Mouse (Mus musculus) central nervous system, embryonic 18 days (tissue): ENCODE measurements around the gene Defb26. TPM values are rescaled to one million over a fixed set of nuclear protein-coding genes. Genes with fewer than 3 reads are reported as not detected.

Experiments used
- polyA plus RNA-seq: library from polyadenylated mRNA; depleted of rRNA; stranded (reverse); fragments of >200 nt; gene quantifications from 2 replicates; pipeline ENCODE4 v1.2.3, GENCODE M21; 2012; rRNA removed

Gene Defb26
- polyA plus RNA-seq = not detected in 2 replicates

GRCm38 (mm10) chr2:152511592-152511991 lies at the start of gene Defb26:
Gene Defb26 (minus strand): TSS chr2:152511692.

GRCm38 (mm10) chr2:152539944-152540710 lies 28.6 kb upstream of the Defb26 start, which contains the start of gene Defb29:
Gene Defb29 (minus strand): TSS chr2:152540098.

GRCm38 (mm10) chr2:152517981-152518380 lies 6.5 kb upstream of the Defb26 start, which contains the start of gene Defb28:
Gene Defb28 (plus strand): TSS chr2:152518255.

GRCm38 (mm10) chr2:152490038-152490437 lies 21.5 kb downstream of the Defb26 start, which contains the start of gene Defb22:
Gene Defb22 (minus strand): TSS chr2:152490138.

GRCm38 (mm10) chr2:152476763-152477162 lies 34.7 kb downstream of the Defb26 start, which contains the start of gene Defb20:
Gene Defb20 (plus strand): TSS chr2:152477063.

GRCm38 (mm10) chr2:152464570-152465150 lies 46.8 kb downstream of the Defb26 start, which contains the start of gene Defb23:
Gene Defb23 (minus strand): TSS chr2:152464620.

Other genes starting within 250 kb of the Defb26 start
- gene Tbc1d20, start 217.9 kb downstream of the Defb26 start, polyA plus RNA-seq = 35.3 and 36.4 TPM in 2 replicates
- gene Rbck1, start 179.0 kb downstream of the Defb26 start, polyA plus RNA-seq = 171 and 192 TPM in 2 replicates
- gene Trib3, start 167.7 kb downstream of the Defb26 start, polyA plus RNA-seq = 1.0 and 1.1 TPM in 2 replicates
- 35.8 and 37.4 TPM in 2 replicates for gene Nrsn2, start 135.1 kb downstream of the Defb26 start, polyA plus RNA-seq
- 57.6 and 65.4 TPM in 2 replicates for gene Sox12, start 113.6 kb downstream of the Defb26 start, polyA plus RNA-seq
- 11.4 and 11.5 TPM in 2 replicates for gene Zcchc3, start 96.7 kb downstream of the Defb26 start, polyA plus RNA-seq
- gene 6820408C15Rik, start 96.1 kb downstream of the Defb26 start, polyA plus RNA-seq = 2.8 and 3.4 TPM in 2 replicates
- gene Defb23, start 47.1 kb downstream of the Defb26 start, polyA plus RNA-seq = not detected in 2 replicates
- not detected in 2 replicates for gene Defb20, start 34.6 kb downstream of the Defb26 start, polyA plus RNA-seq
- gene Defb22, start 21.6 kb downstream of the Defb26 start, polyA plus RNA-seq = not detected in 2 replicates
- gene Defb28, start 6.6 kb upstream of the Defb26 start, polyA plus RNA-seq = not detected in 2 replicates
- gene Defb29, start 28.4 kb upstream of the Defb26 start, polyA plus RNA-seq = not detected in 2 replicates
- gene Gm17416, start 57.6 kb upstream of the Defb26 start, polyA plus RNA-seq = not detected in 2 replicates
- gene Defb21, start 61.1 kb upstream of the Defb26 start, polyA plus RNA-seq = not detected in 2 replicates
- gene Defb19, start 68.6 kb upstream of the Defb26 start, polyA plus RNA-seq = not detected in 2 replicates
- not detected in 2 replicates for gene Defb45, start 87.7 kb upstream of the Defb26 start, polyA plus RNA-seq
- gene Defb36, start 92.6 kb upstream of the Defb26 start, polyA plus RNA-seq = not detected in 2 replicates
- not detected in 2 replicates for gene Defb25, start 111.4 kb upstream of the Defb26 start, polyA plus RNA-seq
- gene Rem1, start 115.3 kb upstream of the Defb26 start, polyA plus RNA-seq = 0.43 and 0.80 TPM in 2 replicates
- 156 and 166 TPM in 2 replicates for gene H13, start 157.8 kb upstream of the Defb26 start, polyA plus RNA-seq
- 23.9 and 25.3 TPM in 2 replicates for gene Mcts2, start 175.3 kb upstream of the Defb26 start, polyA plus RNA-seq
- 104 and 112 TPM in 2 replicates for gene Id1, start 224.6 kb upstream of the Defb26 start, polyA plus RNA-seq
- 6.7 and 6.9 TPM in 2 replicates for gene Cox4i2, start 242.5 kb upstream of the Defb26 start, polyA plus RNA-seq